Mouse (Mus musculus): ENCODE results near the gene Xrcc1. TPM values are rescaled to one million over a fixed set of nuclear protein-coding genes. Genes with fewer than 3 reads are reported as not detected.

Xrcc1 gene
- total RNA-seq (2023), result 100 to 1,000 TPM in 1 of 2 experiments, 10 to 100 TPM in 1; 93.4 to 102 TPM

GRCm38 (mm10) chr7:24546068-24546614 is at the start of gene Xrcc1, which contains the start of gene Pinlyp:
Gene Xrcc1, plus strand, starts transcription at chr7:24546289.
Gene Pinlyp, minus strand, starts transcription at chr7:24546118.

DNA sequence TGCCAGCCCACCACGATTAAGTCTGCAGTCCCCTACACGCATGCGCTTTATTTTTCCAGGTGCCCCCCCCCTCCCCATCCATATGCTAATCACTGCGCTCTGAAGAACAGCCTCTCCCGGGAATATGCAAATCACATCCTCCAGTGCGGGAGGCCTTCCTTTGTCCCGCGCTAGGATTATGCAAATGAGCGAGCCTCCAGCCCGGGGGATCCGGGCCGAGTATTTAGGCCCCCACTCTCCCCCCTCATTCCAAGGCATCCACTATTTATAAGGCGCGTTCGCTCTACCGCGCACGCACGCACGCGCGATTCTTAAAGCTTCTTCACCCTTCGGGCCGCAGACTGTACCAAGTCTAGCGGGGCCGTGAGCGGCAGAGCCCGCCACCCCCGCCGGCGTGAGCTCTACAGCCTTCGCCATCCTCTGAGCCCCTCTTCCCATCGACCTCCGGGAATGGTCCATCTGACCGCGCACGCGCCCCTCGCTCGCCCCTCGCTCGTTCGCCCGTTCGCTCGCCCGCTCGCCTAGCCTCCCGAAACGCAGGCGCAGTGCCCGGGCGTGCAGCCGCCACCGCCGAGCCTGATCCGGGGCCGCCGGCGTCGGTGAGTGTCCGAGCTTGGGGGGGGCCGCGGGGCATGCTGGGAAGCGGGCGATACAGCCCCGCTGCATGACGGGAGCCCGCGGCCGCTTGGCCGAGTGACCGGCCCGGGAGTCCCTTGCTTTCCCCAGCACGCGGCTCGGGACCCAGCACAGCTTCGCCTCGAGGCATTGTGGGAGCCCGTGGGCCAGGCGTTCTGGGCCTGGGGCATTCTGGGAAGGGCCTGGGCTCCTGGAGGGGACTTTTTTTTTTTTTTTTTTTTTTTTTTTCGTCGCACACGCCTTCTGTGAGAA is 39.0 kb upstream of the Xrcc1 start, which contains the start of gene Zfp428:
Gene Zfp428, plus strand, starts transcription at position 169 of the 888 bp plus-strand sequence.

GRCm38 (mm10) chr7:24512355-24512754 is 33.7 kb upstream of the Xrcc1 start, which contains the start of gene AC161166.1:
Gene AC161166.1, minus strand, starts transcription at chr7:24512455.

GRCm38 (mm10) chr7:24530062-24530931 is 15.8 kb upstream of the Xrcc1 start, which contains the start of gene Irgq:
Gene Irgq, plus strand, starts transcription at chr7:24530689.

GRCm38 (mm10) chr7:24587330-24588105 is 41.4 kb downstream of the Xrcc1 start, which contains the start of the genes Ethe1 and Zfp575:
Gene Ethe1, plus strand, starts transcription at chr7:24587543.
Gene Zfp575, minus strand, starts transcription at chr7:24587641.

DNA sequence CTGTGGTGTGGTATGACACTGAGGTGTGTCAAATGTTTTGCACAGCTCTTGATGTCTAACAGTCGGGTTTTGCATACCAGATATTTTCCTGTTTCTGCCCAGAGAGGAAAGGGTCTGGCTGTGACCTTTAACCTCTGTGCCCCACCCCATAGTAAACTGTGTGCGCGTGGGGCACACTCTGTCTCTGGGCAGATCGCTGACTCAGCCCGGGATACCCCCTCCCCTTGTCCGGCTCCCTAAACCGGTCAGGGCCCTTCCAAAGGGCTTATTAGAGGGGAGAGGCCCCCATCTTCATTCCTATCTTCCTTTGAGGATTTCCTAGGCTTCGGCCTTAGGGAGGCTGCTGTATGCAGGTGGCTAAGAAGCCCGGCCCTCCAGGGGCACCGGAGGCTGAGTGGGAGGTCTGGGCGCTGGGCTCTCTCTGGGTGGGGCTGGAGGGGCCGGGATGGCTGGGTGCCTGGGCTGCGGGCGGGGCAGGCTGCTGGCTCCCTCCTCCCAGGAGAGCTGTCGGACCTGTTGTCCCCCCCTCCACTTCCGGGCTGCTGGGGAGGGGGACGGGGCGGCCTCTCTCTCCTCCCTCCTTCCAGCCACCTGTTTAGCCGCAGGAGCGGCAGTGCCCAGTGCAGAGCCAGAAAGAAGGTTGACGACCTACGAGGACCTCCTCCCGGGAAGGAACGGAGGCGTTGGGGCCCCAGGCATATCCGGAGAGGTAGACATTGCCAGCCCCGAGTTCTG is 64.2 kb downstream of the Xrcc1 start, which contains the start of gene Phldb3:
Gene Phldb3, plus strand, starts transcription at position 620 of the 735 bp plus-strand sequence.

Other genes starting within 250 kb of the Xrcc1 start
- gene Zfp61, start 245.1 kb upstream of the Xrcc1 start, total RNA-seq (2023), result 10 to 100 TPM; 10.7 to 11.3 TPM
- gene Zfp94, start 229.6 kb upstream of the Xrcc1 start, total RNA-seq (2023), result 10 to 100 TPM in 1 of 2 experiments, 1 to 10 TPM in 1; 6.4 to 14.3 TPM
- gene Tescl, start 212.4 kb upstream of the Xrcc1 start, total RNA-seq (2023), result not detected
- not detected for gene Lypd5, start 197.1 kb upstream of the Xrcc1 start, total RNA-seq (2023)
- 1 to 10 TPM; 4.2 to 9.5 TPM for gene Kcnn4, start 176.0 kb upstream of the Xrcc1 start, total RNA-seq (2023)
- gene Smg9, start 146.7 kb upstream of the Xrcc1 start, total RNA-seq (2023), result 10 to 100 TPM; 77.0 to 91.8 TPM
- 1 to 10 TPM; 5.0 to 7.7 TPM for gene Irgc1, start 94.0 kb upstream of the Xrcc1 start, total RNA-seq (2023)
- gene Plaur, start 83.8 kb upstream of the Xrcc1 start, total RNA-seq (2023), result 100 to 1,000 TPM; 432 to 444 TPM
- 1 to 10 TPM; 1.1 to 1.3 TPM for gene Cadm4, start 64.3 kb upstream of the Xrcc1 start, total RNA-seq (2023)
- gene Zfp428, start 39.3 kb upstream of the Xrcc1 start, total RNA-seq (2023), result 1 to 10 TPM in 1 of 2 experiments, under 1 TPM in 1; 0.93 to 1.3 TPM
- not detected for gene AC161166.1, start 33.8 kb upstream of the Xrcc1 start, total RNA-seq (2023)
- 10 to 100 TPM; 24.8 to 25.6 TPM for gene Irgq, start 15.6 kb upstream of the Xrcc1 start, total RNA-seq (2023)
- under 1 TPM in 1 of 2 experiments, not detected in 1; 0.67 TPM for gene Pinlyp, start 171 bp upstream of the Xrcc1 start, total RNA-seq (2023)
- gene Ethe1, start 41.3 kb downstream of the Xrcc1 start, total RNA-seq (2023), result 10 to 100 TPM; 12.1 to 13.1 TPM
- not detected for gene Zfp575, start 41.4 kb downstream of the Xrcc1 start, total RNA-seq (2023)
- gene Phldb3, start 64.5 kb downstream of the Xrcc1 start, total RNA-seq (2023), result 10 to 100 TPM; 28.9 to 29.4 TPM
- gene Lypd3, start 90.3 kb downstream of the Xrcc1 start, total RNA-seq (2023), result under 1 TPM; 0.33 to 0.64 TPM
- not detected for gene Tex101, start 130.4 kb downstream of the Xrcc1 start, total RNA-seq (2023)
- not detected for gene BC049730, start 163.0 kb downstream of the Xrcc1 start, total RNA-seq (2023)
- not detected for gene Gm4763, start 180.6 kb downstream of the Xrcc1 start, total RNA-seq (2023)
- under 1 TPM in 1 of 2 experiments, not detected in 1; 0.38 TPM for gene Cd177, start 214.0 kb downstream of the Xrcc1 start, total RNA-seq (2023)
- not detected for gene Ceacam10, start 230.9 kb downstream of the Xrcc1 start, total RNA-seq (2023)

Measured in B cell, adult 67 days (primary cell).